18 mouse cellular contexts compared by ENCODE assay signal in the genomic region with DNA sequence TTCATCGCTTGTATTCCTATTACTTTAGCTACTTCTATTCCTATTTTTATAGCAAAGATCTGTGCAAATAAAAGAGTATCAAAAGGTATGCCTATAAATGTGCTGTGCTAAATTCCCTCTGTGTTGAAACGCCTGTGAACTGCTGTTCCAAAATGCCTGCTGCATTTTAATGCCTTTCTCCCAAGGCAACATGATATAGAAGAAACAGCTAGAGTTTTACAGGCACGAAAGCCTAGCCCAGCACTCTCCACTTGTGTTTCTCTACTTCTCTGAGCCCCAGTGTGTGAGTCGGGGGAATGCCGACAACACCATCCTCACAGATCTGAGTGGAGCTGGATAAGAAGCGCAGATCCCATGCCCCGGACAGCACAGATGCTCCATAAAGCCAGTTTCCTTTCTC.
"Had no signal": no experiment of that assay in that cellular context is flagged by ENCODE, and none has a peak within 500 bp of the region (broad histone marks: within the 10 kb centered on the region; RNA-seq: fewer than 3 reads in every experiment).

No protein-coding gene starts in this region.

- H3K9me3 ChIP-seq: liver, embryonic 13.5 days; neural tube, embryonic 12.5 days had no signal

- H3K27me3 ChIP-seq: liver, embryonic 13.5 days; neural tube, embryonic 12.5 days had no signal

- H3K4me2 ChIP-seq: liver, embryonic 13.5 days; neural tube, embryonic 12.5 days had no signal

- DNase-seq: kidney, adult 18-20 months; kidney, adult 9 months; kidney, postnatal 14 days; kidney, postnatal 4 days; left cerebral cortex, postnatal 4 days; liver, embryonic 13.5 days; lung, adult 2 months; lung, postnatal 14 days; lung, postnatal 4 days; retina, postnatal 1 day; right cerebral cortex, postnatal 25 days; thymus, adult 2 months; thymus, postnatal 14 days; thymus, postnatal 4 days had no signal

- ATAC-seq: inflammation-experienced regulatory T-cells, adult 6 months; intestine, embryonic 16.5 days had no signal

- H3K36me3 ChIP-seq: liver, embryonic 13.5 days; neural tube, embryonic 12.5 days had no signal

- H3K4me1 ChIP-seq: liver, embryonic 13.5 days; neural tube, embryonic 12.5 days had no signal

- H3K27ac ChIP-seq: liver, embryonic 13.5 days; neural tube, embryonic 12.5 days; stomach, postnatal 0 days had no signal

- H3K9ac ChIP-seq: liver, embryonic 13.5 days; neural tube, embryonic 12.5 days had no signal

- H3K4me3 ChIP-seq: liver, embryonic 13.5 days; neural tube, embryonic 12.5 days had no signal
